ENCODE assay signal across 9 mouse cellular contexts in the genomic region with DNA sequence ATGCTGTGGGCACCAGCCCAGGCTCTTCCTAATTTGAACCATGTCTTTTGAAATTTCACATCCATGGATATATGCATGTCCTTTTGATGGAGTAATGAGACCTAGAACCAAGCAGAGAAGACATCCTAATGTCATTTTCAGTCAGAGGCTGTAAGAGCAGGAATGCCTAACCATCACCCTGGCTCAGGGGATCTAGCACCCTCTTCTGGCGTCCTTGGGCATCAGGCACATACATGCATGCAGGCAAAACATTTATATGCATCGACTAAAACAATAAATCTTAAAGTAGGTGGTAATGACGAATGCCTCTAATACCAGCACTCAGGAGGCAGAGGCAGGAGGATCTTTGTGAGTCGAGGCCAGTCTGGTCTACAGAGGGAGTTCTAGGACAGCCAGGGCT. TPM values are rescaled to one million over a fixed set of nuclear protein-coding genes. Genes with fewer than 3 reads are reported as not detected.
DNase-seq lines count a peak whose midpoint lies in the region; ATAC-seq lines count a peak whose summit lies in the region.
"Had no signal": no experiment of that assay in that cellular context is flagged by ENCODE, and none has a peak within 500 bp of the region (broad histone marks: within the 10 kb centered on the region; RNA-seq: fewer than 3 reads in every experiment).

No protein-coding gene starts in this region.

- no peaks in the 10 kb centered on the region for H3K27me3 ChIP-seq in heart, embryonic 10.5 days (ENCODE audit: insufficient read depth, poor library complexity, severe bottlenecking)
- no peaks in the 10 kb centered on the region for H3K27me3 ChIP-seq in hindbrain, embryonic 16.5 days (replicated peaks; ENCODE audit: control insufficient read depth, insufficient read depth, low read length)
- H3K27me3 ChIP-seq: embryonic facial prominence, embryonic 12.5 days had no signal

- intact Hi-C loops in heart, postnatal 10 days (cut with DNase I), result loop anchor here (1.0 to 2.0 kb wide), 2 partner anchors 69 to 134 kb away; no protein-coding TSS in a partner anchor

- H3K27ac ChIP-seq in heart, embryonic 10.5 days, result no peak overlapping the region
- no peak overlapping the region for H3K27ac ChIP-seq in hindbrain, embryonic 16.5 days (ENCODE audit: low read depth, low read length)
- H3K27ac ChIP-seq: embryonic facial prominence, embryonic 12.5 days had no signal

- no peaks in the 10 kb centered on the region for H3K4me1 ChIP-seq in heart, embryonic 10.5 days
- no peaks in the 10 kb centered on the region for H3K4me1 ChIP-seq in hindbrain, embryonic 16.5 days (ENCODE audit: control insufficient read depth, insufficient read depth, low read depth, low read length)
- H3K4me1 ChIP-seq: embryonic facial prominence, embryonic 12.5 days had no signal

- peak; percentile 42 to 67 for DNase-seq in heart, postnatal 10 days
- no peak for DNase-seq in heart, embryonic 10.5 days (ENCODE audit: low spot score)
- DNase-seq in 416B (ENCODE audit: low read depth), result peak; percentile 80
- peak; percentile 70 for DNase-seq in NIH3T3 (ENCODE audit: low read depth)
- peak; percentile 45 for DNase-seq in cerebellum, adult 9-11 months
- peak; percentile 35 to 68 for DNase-seq in kidney, postnatal 36 days
- DNase-seq in retina, postnatal 1 day, result peak; percentile 59

- H3K9ac ChIP-seq in hindbrain, embryonic 16.5 days (ENCODE audit: low read depth, low read length), result no peak overlapping the region
- H3K9ac ChIP-seq: embryonic facial prominence, embryonic 12.5 days had no signal

- ATAC-seq in hindbrain, embryonic 16.5 days, result no peak

- H3K9me3 ChIP-seq in heart, embryonic 10.5 days, result no peaks in the 10 kb centered on the region
- no peaks in the 10 kb centered on the region for H3K9me3 ChIP-seq in hindbrain, embryonic 16.5 days (ENCODE audit: control insufficient read depth, low read length)
- H3K9me3 ChIP-seq: embryonic facial prominence, embryonic 12.5 days had no signal

- WGBS in heart, embryonic 10.5 days, result 41% methylated on average over 4 of the region's 4 CpGs
- WGBS in hindbrain, embryonic 16.5 days, result 56% methylated on average over 4 of the region's 4 CpGs

- no peaks in the 10 kb centered on the region for H3K36me3 ChIP-seq in heart, embryonic 10.5 days
- H3K36me3 ChIP-seq in hindbrain, embryonic 16.5 days (ENCODE audit: control insufficient read depth, insufficient read depth, low read length), result no peaks in the 10 kb centered on the region
- H3K36me3 ChIP-seq: embryonic facial prominence, embryonic 12.5 days had no signal

- H3K4me2 ChIP-seq in hindbrain, embryonic 16.5 days (ENCODE audit: low read length), result no peak overlapping the region
- H3K4me2 ChIP-seq: embryonic facial prominence, embryonic 12.5 days had no signal

- no peak overlapping the region for H3K4me3 ChIP-seq in heart, embryonic 10.5 days
- no peak overlapping the region for H3K4me3 ChIP-seq in hindbrain, embryonic 16.5 days (ENCODE audit: low read length)
- H3K4me3 ChIP-seq: embryonic facial prominence, embryonic 12.5 days had no signal

RNA-seq across cellular contexts. Expression of gene Abca17, which starts 43.4 kb away (rescaled TPM):
- not detected for total RNA-seq in heart, postnatal 10 days (2021)
- not detected in 2 replicates for polyA plus RNA-seq in heart, embryonic 10.5 days (2016; fragmentation: Nextera tagmentation; extraction: Ambion mirVana)
- 1.2 TPM in 2 replicates for polyA plus RNA-seq in hindbrain, embryonic 16.5 days (2015; fragmentation: Nextera tagmentation; extraction: Ambion mirVana)

RNA-seq across cellular contexts. Expression of gene Abca3, which starts 44.2 kb away (rescaled TPM):
- total RNA-seq in heart, postnatal 10 days (2021), result 10 to 100 TPM; 14.5 to 15.3 TPM
- polyA plus RNA-seq in heart, embryonic 10.5 days (2016; fragmentation: Nextera tagmentation; extraction: Ambion mirVana), result 7.2 and 8.2 TPM in 2 replicates
- polyA plus RNA-seq in hindbrain, embryonic 16.5 days (2015; fragmentation: Nextera tagmentation; extraction: Ambion mirVana), result 30.1 and 34.5 TPM in 2 replicates

RNA-seq across cellular contexts. Expression of gene Ccnf, which starts 56.2 kb away (rescaled TPM):
- total RNA-seq in heart, postnatal 10 days (2021), result 1 to 10 TPM; 6.9 to 7.7 TPM
- 67.9 and 78.9 TPM in 2 replicates for polyA plus RNA-seq in heart, embryonic 10.5 days (2016; fragmentation: Nextera tagmentation; extraction: Ambion mirVana)
- 14.4 and 17.6 TPM in 2 replicates for polyA plus RNA-seq in hindbrain, embryonic 16.5 days (2015; fragmentation: Nextera tagmentation; extraction: Ambion mirVana)
